Comparison of ENCODE assay signal across 23 mouse cellular contexts in genomic region chr15:101446572-101446971, GRCm38 (mm10). TPM values are rescaled to one million over a fixed set of nuclear protein-coding genes. Genes with fewer than 3 reads are reported as not detected.
DNase-seq lines count a peak whose midpoint lies in the region; ATAC-seq and TF ChIP-seq lines count a peak whose summit lies in the region.
"Had no signal": no experiment of that assay in that cellular context is flagged by ENCODE, and none has a peak within 500 bp of the region (broad histone marks: within the 10 kb centered on the region; RNA-seq: fewer than 3 reads in every experiment).

No protein-coding gene starts in this region.

- no peaks in the 10 kb centered on the region for H3K9me3 ChIP-seq in forebrain, embryonic 15.5 days
- no peaks in the 10 kb centered on the region for H3K9me3 ChIP-seq in forebrain, embryonic 10.5 days
- no peaks in the 10 kb centered on the region for H3K9me3 ChIP-seq in heart, postnatal 0 days (replicated peaks; ENCODE audit: control insufficient read depth, low read length)
- no peaks in the 10 kb centered on the region for H3K9me3 ChIP-seq in limb, embryonic 10.5 days (replicated peaks)
- H3K9me3 ChIP-seq: embryonic facial prominence, embryonic 15.5 days; liver, embryonic 12.5 days; midbrain, embryonic 10.5 days had no signal

- H3K9ac ChIP-seq in forebrain, embryonic 15.5 days (replicated peaks) = no peak overlapping the region
- no peak overlapping the region for H3K9ac ChIP-seq in heart, postnatal 0 days (replicated peaks; ENCODE audit: low read depth, low read length)
- H3K9ac ChIP-seq: embryonic facial prominence, embryonic 15.5 days; liver, embryonic 12.5 days had no signal

- DNase-seq in forebrain, embryonic 10.5 days (ENCODE audit: extremely low spot score, low spot score) = no peak
- peak; percentile 33 for DNase-seq in right cerebral cortex, postnatal 4 days
- no peak for DNase-seq in right cerebral cortex, postnatal 25 days
- peak; percentile 29 for DNase-seq in heart, postnatal 0 days (ENCODE audit: low spot score)
- DNase-seq in limb, embryonic 10.5 days (ENCODE audit: low spot score) = no peak
- no peak for DNase-seq in retina, postnatal 1 day
- DNase-seq: B cell, adult 2 months; kidney, adult 9 months; spleen, adult 18-20 months had no signal

- H3K27ac ChIP-seq in forebrain, embryonic 15.5 days (replicated peaks) = no peak overlapping the region
- no peak overlapping the region for H3K27ac ChIP-seq in forebrain, embryonic 10.5 days
- H3K27ac ChIP-seq in heart, postnatal 0 days (ENCODE audit: low read depth) = no peak overlapping the region
- no peak overlapping the region for H3K27ac ChIP-seq in limb, embryonic 10.5 days
- H3K27ac ChIP-seq: embryonic facial prominence, embryonic 15.5 days; layer of hippocampus, adult 2 months; liver, embryonic 12.5 days; midbrain, embryonic 10.5 days had no signal

- H3K4me2 ChIP-seq in forebrain, embryonic 15.5 days (replicated peaks) = peak overlapping the region; percentile 18; the same call in 1 of the 2 replicates
- peak overlapping the region; percentile 34 for H3K4me2 ChIP-seq in heart, postnatal 0 days (ENCODE audit: low read depth, low read length)
- H3K4me2 ChIP-seq: embryonic facial prominence, embryonic 15.5 days; liver, embryonic 12.5 days had no signal

- ATAC-seq in forebrain, embryonic 15.5 days (replicated peaks) = no peak
- no peak for ATAC-seq in heart, postnatal 0 days (ENCODE audit: insufficient read depth, low read depth)
- ATAC-seq: forebrain, embryonic 16.5 days; liver, embryonic 12.5 days had no signal

- WGBS in forebrain, embryonic 15.5 days = 52% methylated on average over 11 of the region's 11 CpGs
- 84% methylated on average over 11 of the region's 11 CpGs for WGBS in forebrain, embryonic 10.5 days
- WGBS in heart, postnatal 0 days = 33% methylated on average over 11 of the region's 11 CpGs
- 82% methylated on average over 11 of the region's 11 CpGs for WGBS in limb, embryonic 10.5 days

- H3K36me3 ChIP-seq in forebrain, embryonic 15.5 days = no peaks in the 10 kb centered on the region
- H3K36me3 ChIP-seq in forebrain, embryonic 10.5 days (replicated peaks) = no peaks in the 10 kb centered on the region
- no peaks in the 10 kb centered on the region for H3K36me3 ChIP-seq in heart, postnatal 0 days (replicated peaks; ENCODE audit: control insufficient read depth, insufficient read depth, low read length)
- no peaks in the 10 kb centered on the region for H3K36me3 ChIP-seq in limb, embryonic 10.5 days
- H3K36me3 ChIP-seq: embryonic facial prominence, embryonic 15.5 days; liver, embryonic 12.5 days; midbrain, embryonic 10.5 days had no signal

- no peak overlapping the region for H3K4me3 ChIP-seq in forebrain, embryonic 15.5 days
- H3K4me3 ChIP-seq in forebrain, embryonic 10.5 days = no peak overlapping the region
- no peak overlapping the region for H3K4me3 ChIP-seq in heart, postnatal 0 days (ENCODE audit: low read depth, low read length)
- H3K4me3 ChIP-seq in limb, embryonic 10.5 days = no peak overlapping the region
- H3K4me3 ChIP-seq: embryonic facial prominence, embryonic 15.5 days; layer of hippocampus, adult 2 months; liver, embryonic 12.5 days; midbrain, embryonic 10.5 days; myocyte had no signal

- no peaks in the 10 kb centered on the region for H3K27me3 ChIP-seq in forebrain, embryonic 15.5 days
- no peaks in the 10 kb centered on the region for H3K27me3 ChIP-seq in forebrain, embryonic 10.5 days (ENCODE audit: poor library complexity, severe bottlenecking)
- no peaks in the 10 kb centered on the region for H3K27me3 ChIP-seq in heart, postnatal 0 days (ENCODE audit: control insufficient read depth, insufficient read depth, low read length)
- H3K27me3 ChIP-seq in limb, embryonic 10.5 days (ENCODE audit: low read depth, poor library complexity, severe bottlenecking) = no peaks in the 10 kb centered on the region
- H3K27me3 ChIP-seq: embryonic facial prominence, embryonic 15.5 days; liver, embryonic 12.5 days had no signal

- no peak for TF ChIP-seq EP300 in heart, postnatal 0 days (IDR thresholded peaks at IDR 0.05; ENCODE audit: low read depth)

- H3K4me1 ChIP-seq in forebrain, embryonic 15.5 days = no peaks in the 10 kb centered on the region
- no peaks in the 10 kb centered on the region for H3K4me1 ChIP-seq in forebrain, embryonic 10.5 days
- H3K4me1 ChIP-seq in heart, postnatal 0 days (ENCODE audit: control insufficient read depth, insufficient read depth) = no peaks in the 10 kb centered on the region
- no peaks in the 10 kb centered on the region for H3K4me1 ChIP-seq in limb, embryonic 10.5 days
- H3K4me1 ChIP-seq: embryonic facial prominence, embryonic 15.5 days; liver, embryonic 12.5 days; midbrain, embryonic 10.5 days had no signal

- no peak for TF ChIP-seq CTCF in heart, postnatal 0 days (IDR thresholded peaks at IDR 0.05; ENCODE audit: low read depth)

RNA-seq across cellular contexts. Expression of gene Krt88, which starts 1.0 kb away (rescaled TPM):
- polyA plus RNA-seq in forebrain, embryonic 15.5 days (2015; fragmentation: Nextera tagmentation; extraction: Ambion mirVana) = not detected in 2 replicates
- polyA plus RNA-seq in forebrain, embryonic 10.5 days (2016; fragmentation: Nextera tagmentation; extraction: Ambion mirVana) = not detected in 2 replicates
- total RNA-seq in heart, postnatal 0 days (2014; rRNA removed; ENCODE audit: low replicate concordance) = not detected in 2 replicates
- not detected in 2 replicates for polyA plus RNA-seq in heart, postnatal 0 days (2015; fragmentation: Nextera tagmentation; extraction: Ambion mirVana)
- not detected in 2 replicates for polyA plus RNA-seq in limb, embryonic 10.5 days (2016; fragmentation: Nextera tagmentation; extraction: Ambion mirVana)
- total RNA-seq: adrenal gland, postnatal 4 days; common myeloid progenitor, adult 5-6 weeks; ES-E14; layer of hippocampus, adult 2 months; left cerebral cortex, postnatal 25 days had no signal
- polyA plus RNA-seq: embryonic facial prominence, embryonic 15.5 days; forebrain, embryonic 16.5 days; liver, embryonic 12.5 days; lung, embryonic 16.5 days; midbrain, embryonic 10.5 days; myocyte had no signal

RNA-seq across cellular contexts. Expression of gene Krt87, which starts 8.0 kb away (rescaled TPM):
- polyA plus RNA-seq in forebrain, embryonic 15.5 days (2015; fragmentation: Nextera tagmentation; extraction: Ambion mirVana) = 0.09 and 0.10 TPM in 2 replicates
- 0.10 TPM in 1 of 2 replicates, not detected in the other for polyA plus RNA-seq in forebrain, embryonic 10.5 days (2016; fragmentation: Nextera tagmentation; extraction: Ambion mirVana)
- not detected in 2 replicates for total RNA-seq in heart, postnatal 0 days (2014; rRNA removed; ENCODE audit: low replicate concordance)
- not detected in 2 replicates for polyA plus RNA-seq in heart, postnatal 0 days (2015; fragmentation: Nextera tagmentation; extraction: Ambion mirVana)
- polyA plus RNA-seq in limb, embryonic 10.5 days (2016; fragmentation: Nextera tagmentation; extraction: Ambion mirVana) = not detected in 2 replicates
- total RNA-seq: adrenal gland, postnatal 4 days; ES-E14; left cerebral cortex, postnatal 25 days had no signal
- polyA plus RNA-seq: liver, embryonic 12.5 days; midbrain, embryonic 10.5 days; myocyte had no signal

RNA-seq across cellular contexts. Expression of gene Krt81, which starts 17.0 kb away (rescaled TPM):
- polyA plus RNA-seq in forebrain, embryonic 15.5 days (2015; fragmentation: Nextera tagmentation; extraction: Ambion mirVana) = not detected in 2 replicates
- polyA plus RNA-seq in forebrain, embryonic 10.5 days (2016; fragmentation: Nextera tagmentation; extraction: Ambion mirVana) = not detected in 2 replicates
- total RNA-seq in heart, postnatal 0 days (2014; rRNA removed; ENCODE audit: low replicate concordance) = not detected in 2 replicates
- polyA plus RNA-seq in heart, postnatal 0 days (2015; fragmentation: Nextera tagmentation; extraction: Ambion mirVana) = not detected in 2 replicates
- polyA plus RNA-seq in limb, embryonic 10.5 days (2016; fragmentation: Nextera tagmentation; extraction: Ambion mirVana) = not detected in 2 replicates
- total RNA-seq: adrenal gland, postnatal 4 days; common myeloid progenitor, adult 5-6 weeks; ES-E14; layer of hippocampus, adult 2 months; left cerebral cortex, postnatal 25 days had no signal
- polyA plus RNA-seq: forebrain, embryonic 16.5 days; gonadal fat pad, adult 2 months; liver, embryonic 12.5 days; lung, embryonic 16.5 days; midbrain, embryonic 10.5 days; myocyte; stomach, embryonic 16.5 days had no signal

RNA-seq across cellular contexts. Expression of gene Krt86, which starts 26.7 kb away (rescaled TPM):
- polyA plus RNA-seq in forebrain, embryonic 15.5 days (2015; fragmentation: Nextera tagmentation; extraction: Ambion mirVana) = not detected in 2 replicates
- 0.07 TPM in 1 of 2 replicates, not detected in the other for polyA plus RNA-seq in forebrain, embryonic 10.5 days (2016; fragmentation: Nextera tagmentation; extraction: Ambion mirVana)
- not detected in 2 replicates for total RNA-seq in heart, postnatal 0 days (2014; rRNA removed; ENCODE audit: low replicate concordance)
- not detected in 2 replicates for polyA plus RNA-seq in heart, postnatal 0 days (2015; fragmentation: Nextera tagmentation; extraction: Ambion mirVana)
- not detected in 2 replicates for polyA plus RNA-seq in limb, embryonic 10.5 days (2016; fragmentation: Nextera tagmentation; extraction: Ambion mirVana)
- total RNA-seq: adrenal gland, postnatal 4 days; common myeloid progenitor, adult 5-6 weeks; ES-E14; layer of hippocampus, adult 2 months; left cerebral cortex, postnatal 25 days had no signal
- polyA plus RNA-seq: forebrain, embryonic 16.5 days; gonadal fat pad, adult 2 months; liver, embryonic 12.5 days; lung, embryonic 16.5 days; midbrain, embryonic 10.5 days; myocyte; stomach, embryonic 16.5 days had no signal

RNA-seq across cellular contexts. Expression of gene Krt7, which starts 35.7 kb away (rescaled TPM):
- polyA plus RNA-seq in forebrain, embryonic 15.5 days (2015; fragmentation: Nextera tagmentation; extraction: Ambion mirVana) = 0.26 and 0.46 TPM in 2 replicates
- polyA plus RNA-seq in forebrain, embryonic 10.5 days (2016; fragmentation: Nextera tagmentation; extraction: Ambion mirVana) = 12.2 and 12.4 TPM in 2 replicates
- total RNA-seq in heart, postnatal 0 days (2014; rRNA removed; ENCODE audit: low replicate concordance) = 6.6 and 24.8 TPM in 2 replicates
- polyA plus RNA-seq in heart, postnatal 0 days (2015; fragmentation: Nextera tagmentation; extraction: Ambion mirVana) = 10.2 and 10.4 TPM in 2 replicates
- 14.2 and 16.9 TPM in 2 replicates for polyA plus RNA-seq in limb, embryonic 10.5 days (2016; fragmentation: Nextera tagmentation; extraction: Ambion mirVana)
- total RNA-seq: layer of hippocampus, adult 2 months had no signal

Comparison
In these comparisons a context has a peak if more than half of its experiments do, and no peak if none do; other contexts are left out.
1. DNase-seq: peak in right cerebral cortex, postnatal 4 days (single experiment) and heart, postnatal 0 days (single experiment); none in forebrain, embryonic 10.5 days (single experiment), right cerebral cortex, postnatal 25 days (single experiment), limb, embryonic 10.5 days (single experiment) and retina, postnatal 1 day (single experiment).